Mouse (Mus musculus): Measurements from ENCODE around the gene Gtdc1. TPM values are rescaled to one million over a fixed set of nuclear protein-coding genes. Genes with fewer than 3 reads are reported as not detected.

Gtdc1 gene
- polyA plus RNA-seq, 1 experiment from 2014 or later = 30.2 TPM

DNA sequence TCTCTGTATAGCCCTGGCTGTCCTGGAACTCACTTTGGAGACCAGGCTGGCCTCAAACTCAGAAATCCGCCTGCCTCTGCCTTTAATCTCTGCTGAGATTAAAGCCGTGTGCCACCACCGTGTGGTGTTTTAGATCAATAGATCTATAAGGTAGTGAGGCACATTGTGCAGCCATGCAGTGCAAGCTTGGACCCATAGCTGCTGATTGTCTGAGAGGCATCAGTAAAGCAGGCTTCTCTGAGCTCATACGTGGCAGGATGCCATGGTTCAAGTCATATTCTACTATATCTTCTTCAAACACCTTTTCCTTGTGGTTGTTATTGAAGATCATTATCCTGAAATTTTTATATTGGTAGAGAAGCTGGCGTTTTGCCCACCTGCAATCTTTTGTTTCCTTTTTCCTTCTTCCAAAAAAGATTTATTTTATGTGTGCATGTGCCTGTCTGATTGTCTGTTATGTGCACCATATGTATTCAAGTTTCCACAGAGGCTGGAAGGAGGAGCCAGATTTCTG lies 388.3 kb downstream of the Gtdc1 start:
- ATAC-seq = no peak
- Histone ChIP-seq H3K27me3 (replicated peaks; ENCODE audit: control insufficient read depth, insufficient read depth, low read length) (no peaks in the 10 kb centered on the region), H3K27ac (ENCODE audit: low read length) (no peak overlapping the region), H3K4me1 (replicated peaks; ENCODE audit: control insufficient read depth, insufficient read depth, low read length) (no peaks in the 10 kb centered on the region), H3K9ac (replicated peaks; ENCODE audit: low read depth, low read length) (no peak overlapping the region), H3K4me3 (replicated peaks; ENCODE audit: low read length) (no peak overlapping the region), H3K36me3 (ENCODE audit: control insufficient read depth, insufficient read depth) (no peaks in the 10 kb centered on the region), H3K4me2 (ENCODE audit: low read length) (no peak overlapping the region), H3K9me3 (ENCODE audit: control insufficient read depth, low read length) (no peaks in the 10 kb centered on the region)
- WGBS = 65% methylated on average over 5 of the region's 5 CpGs

DNA sequence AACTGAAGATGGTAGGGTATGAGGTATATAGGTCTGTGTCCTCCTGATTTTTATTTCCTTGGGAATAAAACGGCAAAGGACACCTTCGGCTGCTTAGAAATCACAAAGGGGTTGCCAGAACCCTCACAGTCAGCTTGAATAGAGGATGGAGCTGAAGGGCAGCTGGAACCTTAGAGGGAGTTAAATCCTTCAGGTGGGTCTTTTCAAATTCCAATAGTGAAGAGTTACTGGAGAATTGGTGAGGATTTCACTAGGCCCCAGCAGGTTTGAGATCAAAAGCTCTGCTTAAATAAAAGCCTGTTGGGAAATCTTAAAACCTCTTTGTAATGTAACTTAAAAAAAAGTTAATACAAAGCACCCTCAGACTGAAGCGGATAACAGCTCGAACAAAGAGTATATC lies 389.3 kb downstream of the Gtdc1 start:
- 13% methylated on average over 4 of the region's 4 CpGs for WGBS

DNA sequence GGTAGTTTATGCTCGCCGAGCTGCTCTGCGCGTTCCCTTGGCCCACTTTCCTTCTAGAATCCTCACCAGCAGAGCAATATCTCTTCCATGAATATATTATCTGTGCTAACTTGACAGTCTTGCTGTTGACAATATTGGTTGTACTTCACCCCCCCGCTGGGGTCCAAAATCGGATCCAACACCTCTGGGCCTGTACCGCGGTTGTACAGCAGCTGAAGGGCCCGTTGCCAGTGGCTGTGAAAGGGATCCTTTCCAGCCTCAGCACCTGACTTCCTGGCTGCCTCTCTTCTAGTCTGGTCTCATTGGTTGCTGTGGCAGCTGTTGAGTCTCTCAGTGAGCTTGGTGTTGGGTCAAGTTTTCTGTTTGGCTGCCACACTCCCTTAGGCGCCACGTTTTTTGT lies 391.7 kb downstream of the Gtdc1 start:
- no peak overlapping the region for H3K4me3 ChIP-seq (replicated peaks; ENCODE audit: low read length)
- no peak for ATAC-seq
- H3K36me3 ChIP-seq (ENCODE audit: control insufficient read depth, insufficient read depth) = no peaks in the 10 kb centered on the region
- no peak overlapping the region for H3K27ac ChIP-seq (ENCODE audit: low read length)
- no peaks in the 10 kb centered on the region for H3K27me3 ChIP-seq (replicated peaks; ENCODE audit: control insufficient read depth, insufficient read depth, low read length)
- 79% methylated on average over 11 of the region's 11 CpGs for whole genome bisulfite sequencing
- H3K4me1 ChIP-seq (replicated peaks; ENCODE audit: control insufficient read depth, insufficient read depth, low read length) = no peaks in the 10 kb centered on the region
- no peak overlapping the region for H3K9ac ChIP-seq (replicated peaks; ENCODE audit: low read depth, low read length)
- no peak overlapping the region for H3K4me2 ChIP-seq (ENCODE audit: low read length)
- no peaks in the 10 kb centered on the region for H3K9me3 ChIP-seq (ENCODE audit: control insufficient read depth, low read length)

More for the DNA sequence above, 389.3 kb downstream of the Gtdc1 start:
- no peaks in the 10 kb centered on the region for H3K9me3 ChIP-seq (ENCODE audit: control insufficient read depth, low read length)
- ATAC-seq = no peak
- no peaks in the 10 kb centered on the region for H3K4me1 ChIP-seq (replicated peaks; ENCODE audit: control insufficient read depth, insufficient read depth, low read length)
- H3K27me3 ChIP-seq (replicated peaks; ENCODE audit: control insufficient read depth, insufficient read depth, low read length) = no peaks in the 10 kb centered on the region
- H3K36me3 ChIP-seq (ENCODE audit: control insufficient read depth, insufficient read depth) = no peaks in the 10 kb centered on the region
- no peak overlapping the region for H3K9ac ChIP-seq (replicated peaks; ENCODE audit: low read depth, low read length)
- no peak overlapping the region for H3K4me2 ChIP-seq (ENCODE audit: low read length)
- H3K27ac ChIP-seq (ENCODE audit: low read length) = no peak overlapping the region
- no peak overlapping the region for H3K4me3 ChIP-seq (replicated peaks; ENCODE audit: low read length)

DNA sequence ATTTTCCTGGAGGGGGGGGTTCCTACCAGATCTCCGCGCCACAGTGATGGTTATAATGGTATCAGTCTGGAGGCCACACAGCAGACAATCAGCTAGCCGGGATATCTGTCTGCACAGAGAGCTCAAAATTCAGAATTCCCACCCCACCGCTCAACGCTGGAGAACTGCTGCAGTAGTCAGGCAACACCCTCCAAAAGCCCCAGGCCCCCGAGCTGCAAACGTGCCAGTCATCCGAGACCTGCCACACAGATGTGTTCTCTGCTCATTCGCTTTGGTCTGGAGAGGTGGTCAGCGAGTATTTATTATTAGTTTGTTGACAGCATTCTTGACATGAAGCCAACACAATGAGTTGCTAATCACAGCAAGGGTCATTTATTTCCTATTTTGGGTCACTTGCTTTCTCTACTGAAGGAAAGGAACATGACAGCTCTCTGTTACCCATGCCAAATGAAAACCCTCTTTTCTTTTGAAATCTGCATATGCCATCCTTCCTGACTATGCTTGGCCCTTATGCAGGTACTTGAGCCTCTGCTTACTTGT lies 392.3 kb downstream of the Gtdc1 start:
- Histone ChIP-seq H3K27ac (ENCODE audit: low read length) (no peak overlapping the region), H3K9me3 (ENCODE audit: control insufficient read depth, low read length) (no peaks in the 10 kb centered on the region), H3K4me3 (replicated peaks; ENCODE audit: low read length) (no peak overlapping the region), H3K4me2 (ENCODE audit: low read length) (no peak overlapping the region), H3K36me3 (ENCODE audit: control insufficient read depth, insufficient read depth) (no peaks in the 10 kb centered on the region), H3K4me1 (replicated peaks; ENCODE audit: control insufficient read depth, insufficient read depth, low read length) (no peaks in the 10 kb centered on the region), H3K9ac (replicated peaks; ENCODE audit: low read depth, low read length) (no peak overlapping the region), H3K27me3 (replicated peaks; ENCODE audit: control insufficient read depth, insufficient read depth, low read length) (no peaks in the 10 kb centered on the region)
- WGBS = 80% methylated on average over 10 of the region's 10 CpGs
- ATAC-seq = no peak

DNA sequence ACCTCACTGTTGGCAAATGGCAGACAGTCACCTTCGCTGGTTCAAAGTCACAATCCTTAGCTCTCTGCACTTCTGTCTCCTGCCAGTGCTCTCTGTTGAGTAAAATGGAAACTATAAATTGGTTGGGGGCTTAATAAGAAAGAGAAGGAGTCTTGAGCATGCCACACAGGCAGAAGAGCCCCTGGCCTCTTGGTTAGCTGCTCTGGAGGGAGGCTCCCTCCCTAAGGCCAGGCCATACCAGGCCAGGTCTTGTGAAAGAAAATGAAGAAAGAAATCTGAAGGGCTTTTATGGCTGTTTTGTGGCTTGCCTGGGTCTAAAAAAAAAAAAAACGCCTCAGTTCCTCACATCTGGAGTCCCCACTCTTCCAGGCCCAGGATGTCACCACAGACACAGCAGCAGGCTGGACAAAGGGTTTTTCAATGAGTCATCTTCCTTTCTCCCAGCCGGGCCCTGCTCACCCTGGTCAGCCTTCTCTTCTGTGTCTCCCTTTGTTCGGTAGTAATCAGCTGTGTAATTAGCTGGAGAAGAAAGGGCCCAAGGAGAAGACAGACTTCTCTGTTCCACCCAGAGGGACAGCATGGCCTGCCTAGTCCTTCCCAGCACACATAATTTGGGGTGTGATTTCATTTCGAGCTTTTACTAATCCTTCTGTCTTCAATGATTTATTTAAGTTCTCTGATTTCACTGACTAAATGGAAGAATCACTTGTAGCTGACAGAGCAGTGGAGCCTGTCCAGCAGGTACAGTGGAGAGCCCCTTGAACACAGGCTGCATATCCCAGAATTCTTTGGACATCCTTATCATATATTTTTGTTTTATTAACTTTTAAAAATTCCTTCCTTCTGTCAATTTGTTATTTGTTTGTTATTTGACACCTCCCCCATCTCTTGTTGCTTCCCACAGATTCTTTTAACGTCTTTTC lies 401.1 kb downstream of the Gtdc1 start:
- H3K4me1 ChIP-seq (replicated peaks; ENCODE audit: control insufficient read depth, insufficient read depth, low read length) = peaks cover 17% of the 10 kb centered on the region
- no peak for ATAC-seq
- H3K27ac ChIP-seq (ENCODE audit: low read length) = no peak overlapping the region
- no peaks in the 10 kb centered on the region for H3K9me3 ChIP-seq (ENCODE audit: control insufficient read depth, low read length)
- 14% methylated on average over 6 of the region's 6 CpGs for WGBS
- no peak overlapping the region for H3K9ac ChIP-seq (replicated peaks; ENCODE audit: low read depth, low read length)
- H3K4me3 ChIP-seq (replicated peaks; ENCODE audit: low read length) = no peak overlapping the region
- H3K36me3 ChIP-seq (ENCODE audit: control insufficient read depth, insufficient read depth) = no peaks in the 10 kb centered on the region
- no peak overlapping the region for H3K4me2 ChIP-seq (ENCODE audit: low read length)
- no peaks in the 10 kb centered on the region for H3K27me3 ChIP-seq (replicated peaks; ENCODE audit: control insufficient read depth, insufficient read depth, low read length)

DNA sequence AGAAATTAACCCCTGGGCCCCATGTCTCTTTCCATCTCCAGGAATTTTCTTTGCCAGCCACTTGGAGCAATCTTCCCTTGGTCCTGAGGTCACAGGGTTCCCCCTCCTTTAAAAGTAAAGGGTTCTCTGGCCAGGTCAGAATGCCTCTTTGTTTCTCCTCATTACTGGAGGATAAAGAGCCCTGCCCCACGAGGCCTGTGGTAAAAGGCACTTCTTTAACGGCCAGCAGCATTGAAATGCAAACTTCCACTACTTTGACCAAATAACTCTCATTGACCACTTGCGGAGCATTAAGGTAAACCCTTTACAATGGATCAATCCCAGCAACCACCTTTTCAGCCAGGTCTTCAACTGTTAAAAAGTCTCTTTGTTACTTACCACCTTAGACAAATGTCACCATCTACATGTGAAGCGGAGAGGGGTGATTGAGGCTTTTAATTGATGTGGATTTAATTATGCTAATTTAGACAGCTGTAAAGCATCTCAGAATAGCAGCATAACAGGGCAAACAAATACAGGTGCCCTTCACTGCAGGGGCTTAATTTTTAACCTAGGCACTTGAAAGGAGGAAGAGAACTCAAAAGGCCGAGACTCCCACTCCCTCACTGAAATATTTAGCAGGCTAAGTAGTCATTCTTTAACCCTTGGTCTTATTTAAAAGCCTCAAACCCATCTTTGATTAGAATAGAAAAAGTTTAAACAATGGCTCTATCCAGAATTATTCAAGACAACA lies 402.1 kb downstream of the Gtdc1 start:
- no peak overlapping the region for H3K27ac ChIP-seq (ENCODE audit: low read length)
- WGBS = 19% methylated on average over 5 of the region's 5 CpGs

DNA sequence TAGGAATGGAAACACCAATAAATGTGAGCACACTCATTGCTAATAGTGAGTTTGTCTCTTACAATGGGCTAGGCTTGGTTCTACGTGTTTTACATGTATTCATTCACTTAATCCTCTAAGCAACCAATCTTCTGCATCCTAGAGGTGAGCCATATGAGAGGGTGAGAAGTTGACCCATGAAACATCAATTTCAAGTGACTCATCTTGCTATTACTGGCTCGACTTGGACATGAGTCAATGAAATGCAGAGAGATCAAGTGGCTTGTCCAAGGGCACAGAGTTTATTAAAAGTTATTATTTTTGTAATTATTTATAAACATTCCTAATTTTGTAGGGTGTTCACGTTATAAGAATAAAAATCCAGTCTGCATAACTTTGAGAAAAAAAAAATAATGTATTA lies 408.2 kb downstream of the Gtdc1 start:
- WGBS = 84% methylated on average over 3 of the region's 3 CpGs
- H3K4me1 ChIP-seq (replicated peaks; ENCODE audit: control insufficient read depth, insufficient read depth, low read length) = peaks cover 6% of the 10 kb centered on the region
- no peak for ATAC-seq
- no peaks in the 10 kb centered on the region for H3K27me3 ChIP-seq (replicated peaks; ENCODE audit: control insufficient read depth, insufficient read depth, low read length)
- no peak overlapping the region for H3K4me2 ChIP-seq (ENCODE audit: low read length)
- H3K27ac ChIP-seq (ENCODE audit: low read length) = no peak overlapping the region
- H3K36me3 ChIP-seq (ENCODE audit: control insufficient read depth, insufficient read depth) = no peaks in the 10 kb centered on the region
- no peaks in the 10 kb centered on the region for H3K9me3 ChIP-seq (ENCODE audit: control insufficient read depth, low read length)
- H3K9ac ChIP-seq (replicated peaks; ENCODE audit: low read depth, low read length) = no peak overlapping the region
- no peak overlapping the region for H3K4me3 ChIP-seq (replicated peaks; ENCODE audit: low read length)

More for the DNA sequence above, 402.1 kb downstream of the Gtdc1 start:
- H3K27me3 ChIP-seq (replicated peaks; ENCODE audit: control insufficient read depth, insufficient read depth, low read length) = no peaks in the 10 kb centered on the region
- H3K9me3 ChIP-seq (ENCODE audit: control insufficient read depth, low read length) = no peaks in the 10 kb centered on the region
- H3K4me1 ChIP-seq (replicated peaks; ENCODE audit: control insufficient read depth, insufficient read depth, low read length) = peaks cover 17% of the 10 kb centered on the region
- H3K4me2 ChIP-seq (ENCODE audit: low read length) = no peak overlapping the region; the same call in 1 of the 2 replicates
- H3K9ac ChIP-seq (replicated peaks; ENCODE audit: low read depth, low read length) = no peak overlapping the region
- H3K4me3 ChIP-seq (replicated peaks; ENCODE audit: low read length) = no peak overlapping the region
- no peak for ATAC-seq
- no peaks in the 10 kb centered on the region for H3K36me3 ChIP-seq (ENCODE audit: control insufficient read depth, insufficient read depth)

DNA sequence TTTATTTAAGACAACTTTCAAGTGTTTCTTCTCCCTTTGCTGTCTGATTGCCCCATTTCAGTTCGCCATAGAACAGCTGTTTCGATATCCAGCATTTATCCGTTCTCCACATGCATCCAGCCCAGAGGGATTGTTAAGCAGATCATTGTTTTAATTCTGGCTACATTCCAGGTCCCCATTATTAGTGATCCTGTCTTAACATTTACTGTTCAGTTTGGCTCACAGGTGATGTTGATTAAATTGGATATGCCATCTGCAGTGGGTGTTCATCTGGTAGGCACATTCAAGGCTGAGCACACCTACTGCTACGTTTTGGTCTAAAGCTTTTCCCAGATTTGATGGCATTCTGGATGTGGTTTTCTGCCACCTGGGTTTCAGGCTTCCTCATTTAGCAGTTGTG lies 409.4 kb downstream of the Gtdc1 start:
- H3K36me3 ChIP-seq (ENCODE audit: control insufficient read depth, insufficient read depth) = no peaks in the 10 kb centered on the region
- no peak overlapping the region for H3K9ac ChIP-seq (replicated peaks; ENCODE audit: low read depth, low read length)
- H3K27me3 ChIP-seq (replicated peaks; ENCODE audit: control insufficient read depth, insufficient read depth, low read length) = no peaks in the 10 kb centered on the region
- no peaks in the 10 kb centered on the region for H3K9me3 ChIP-seq (ENCODE audit: control insufficient read depth, low read length)
- H3K4me1 ChIP-seq (replicated peaks; ENCODE audit: control insufficient read depth, insufficient read depth, low read length) = peaks cover 7% of the 10 kb centered on the region
- H3K4me2 ChIP-seq (ENCODE audit: low read length) = no peak overlapping the region
- 57% methylated on average over 4 of the region's 4 CpGs for WGBS
- H3K27ac ChIP-seq (ENCODE audit: low read length) = no peak overlapping the region
- no peak for ATAC-seq
- no peak overlapping the region for H3K4me3 ChIP-seq (replicated peaks; ENCODE audit: low read length)

All from forebrain, embryonic 16.5 days (tissue).